Mouse (Mus musculus) lung, postnatal 0 days (tissue): ENCODE measurements around the gene Map9.

Experiments
- CTCF ChIP-seq: IDR thresholded peaks from 2 replicates; pipeline ENCODE4 v1.5.1; 2016; ENCODE audit warnings: antibody characterized with exemption, mild to moderate bottlenecking
- EP300 ChIP-seq: IDR thresholded peaks from 2 replicates; pipeline ENCODE4 v1.6.1; 2016; ENCODE audit warnings: antibody characterized with exemption, mild to moderate bottlenecking, control low read depth

GRCm38 (mm10) chr3:82407432-82407831 is 49.6 kb downstream of the Map9 start:
- TF ChIP-seq CTCF: peak; percentile 34
- no peak for TF ChIP-seq EP300
